ENCODE assay signal across 8 mouse cellular contexts in the genomic region with DNA sequence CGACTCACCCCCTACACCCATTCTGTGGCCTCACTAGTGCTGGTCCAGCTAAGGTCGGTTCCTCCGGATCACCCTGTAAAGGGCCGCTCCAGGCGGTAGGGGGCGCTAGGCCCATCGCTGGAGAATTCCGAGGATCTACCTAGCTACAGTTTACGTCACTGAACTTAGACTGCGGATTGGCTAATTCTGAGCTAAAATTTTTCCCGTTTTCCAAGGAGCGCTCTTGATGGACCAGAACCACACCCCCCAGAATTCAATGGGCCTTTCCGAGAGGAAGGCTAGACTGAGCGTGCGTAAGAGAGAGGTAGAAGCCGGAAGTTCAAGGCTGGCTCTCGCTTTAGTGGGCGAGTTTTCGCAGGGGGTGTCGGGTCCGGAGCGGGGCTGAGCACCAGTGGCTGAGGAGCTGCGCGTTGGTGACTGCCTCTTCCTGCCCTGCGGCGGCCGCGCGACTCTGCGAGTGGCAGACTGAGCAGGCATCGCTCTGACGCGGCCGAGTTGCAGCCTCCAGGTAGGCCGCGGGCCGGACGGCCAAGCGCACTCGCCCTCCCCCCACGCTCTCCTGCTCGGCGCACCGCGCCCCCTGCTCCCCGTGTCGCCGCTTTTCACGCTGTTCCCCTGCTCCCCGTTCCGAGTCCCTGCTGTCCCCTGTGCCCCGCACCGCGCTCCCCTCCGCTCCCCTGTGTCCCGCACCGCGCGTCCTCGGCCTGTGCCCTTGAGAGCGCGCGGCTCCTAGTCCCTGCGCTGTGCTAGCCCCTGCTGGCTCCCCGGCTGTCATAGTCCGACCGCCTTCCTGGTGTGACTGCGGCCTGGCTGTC. TPM values are rescaled to one million over a fixed set of nuclear protein-coding genes. Genes with fewer than 3 reads are reported as not detected.
DNase-seq lines count a peak whose midpoint lies in the region; ATAC-seq lines count a peak whose summit lies in the region.

Gene Cox14 (plus strand): TSS at position 278 of the 815 bp plus-strand sequence.

- peak within 1 kb of the TSS; percentile 86 for H3K4me3 ChIP-seq in intestine, embryonic 14.5 days (ENCODE audit: low read depth, low read length)

- ATAC-seq in intestine, embryonic 14.5 days (replicated peaks; ENCODE audit: low FRiP score, low TSS enrichment, low read depth): peak; percentile 94

- H3K36me3 ChIP-seq in intestine, embryonic 14.5 days (ENCODE audit: control insufficient read depth, insufficient read depth, low read length): peaks cover 18% of the 10 kb centered on the region

- H3K4me1 ChIP-seq in intestine, embryonic 14.5 days (replicated peaks; ENCODE audit: control insufficient read depth, insufficient read depth, low read length): peaks cover 14% of the 10 kb centered on the region

- H3K9ac ChIP-seq in intestine, embryonic 14.5 days (ENCODE audit: low read length): peak within 1 kb of the TSS; percentile 75

- intact Hi-C loops in left cerebral cortex, postnatal 14 days (cut with DNase I): loop anchor here (5.0 kb wide), 2 partner anchors 47 to 177 kb away; partner anchors contain the start of gene Cers5

- peak; percentile 96 for DNase-seq in adrenal gland, adult 18-20 months (ENCODE audit: low spot score in 2 of 2)
- peak; percentile 97 for DNase-seq in embryo, embryonic 11 days
- peak; percentile 95 for DNase-seq in gastrocnemius, postnatal 25 days
- DNase-seq in intestine, embryonic 14.5 days (ENCODE audit: low spot score): peak; percentile 99
- DNase-seq in left cerebral cortex, postnatal 14 days (ENCODE audit: low spot score in 2 of 2): peak; percentile 96 to 99
- peak; percentile 98 for DNase-seq in mesoderm, embryonic 11.5 days (ENCODE audit: low read depth, low spot score)
- peak; percentile 91 to 98 for DNase-seq in right cerebral cortex, postnatal 36 days (ENCODE audit: low spot score in 2 of 2)
- DNase-seq in yolk sac, embryonic 10.5 days (ENCODE audit: low spot score): peak; percentile 98

- peak within 1 kb of the TSS; percentile 61 for H3K4me2 ChIP-seq in intestine, embryonic 14.5 days (ENCODE audit: low read length)

- H3K27ac ChIP-seq in intestine, embryonic 14.5 days (ENCODE audit: low read depth): peak within 1 kb of the TSS; percentile 74

- 0 out of 2 replicates have a peak, but pooled peaks cover 5% of the 10 kb centered on the region for H3K9me3 ChIP-seq in intestine, embryonic 14.5 days (ENCODE audit: control insufficient read depth, low read length)

- H3K27me3 ChIP-seq in intestine, embryonic 14.5 days (replicated peaks; ENCODE audit: control insufficient read depth, insufficient read depth, low read length): no peaks in the 10 kb centered on the region

- under 1% methylated on average over 59 of the region's 68 CpGs for WGBS in intestine, embryonic 14.5 days

RNA-seq across cellular contexts. Expression of gene Cox14, which starts in this region (rescaled TPM):
- 100 to 1,000 TPM; 181 to 213 TPM for total RNA-seq in adrenal gland, adult 18-20 months (2021)
- 100 to 1,000 TPM; 171 to 172 TPM for total RNA-seq in gastrocnemius, postnatal 25 days (2021)
- 190 and 206 TPM in 2 replicates for polyA plus RNA-seq in intestine, embryonic 14.5 days (2014; fragmentation: Nextera tagmentation; extraction: Ambion mirVana)
- total RNA-seq in left cerebral cortex, postnatal 14 days (2021): 100 to 1,000 TPM; 129 to 131 TPM

Comparison
In these comparisons a context has a peak if more than half of its experiments do, and no peak if none do; other contexts are left out.
1. Peak in every context shown above with its lines: DNase-seq, ATAC-seq, H3K4me3 ChIP-seq and H3K27ac ChIP-seq.